Mouse (Mus musculus) hindbrain, embryonic 15.5 days (tissue): Measurements from ENCODE around the gene Fah. TPM values are rescaled to one million over a fixed set of nuclear protein-coding genes. Genes with fewer than 3 reads are reported as not detected.

Experiments used
- ATAC-seq: fragments of 200-750 bp; cut with Nextera tagmentation; 2 replicates; pipeline ENCODE4 v1.8.0; 2017; ENCODE audit warnings: low read depth, moderate number of reproducible peaks, moderate TSS enrichment; ENCODE audit not compliant: low FRiP score
- H3K27ac ChIP-seq: fragments of 300-500 bp; sonication (generic); replicated peaks from 2 replicates; pipeline ENCODE4 v1.5.1; 2015; ENCODE audit warnings: mild to moderate bottlenecking, inconsistent platforms
- H3K27me3 ChIP-seq: fragments of 300-500 bp; sonication (generic); 2 replicates; pipeline ENCODE4 v1.6.1; 2015; ENCODE audit warnings: control low read depth, inconsistent platforms
- H3K36me3 ChIP-seq: fragments of 300-500 bp; sonication (generic); 2 replicates; pipeline ENCODE4 v1.6.1; 2015; ENCODE audit warnings: control low read depth, inconsistent platforms
- H3K4me1 ChIP-seq: fragments of 300-500 bp; sonication (generic); replicated peaks from 2 replicates; pipeline ENCODE4 v1.6.1; 2015; ENCODE audit warnings: control low read depth, inconsistent platforms
- H3K4me2 ChIP-seq: fragments of 300-500 bp; sonication (generic); 2 replicates; pipeline ENCODE4 v1.6.1; 2015; ENCODE audit warnings: moderate library complexity, mild to moderate bottlenecking, inconsistent platforms
- H3K4me3 ChIP-seq: fragments of 300-500 bp; sonication (generic); 2 replicates; pipeline ENCODE4 v1.5.1; 2015; ENCODE audit warnings: mild to moderate bottlenecking, inconsistent platforms
- H3K9ac ChIP-seq: fragments of 300-500 bp; sonication (generic); 2 replicates; pipeline ENCODE4 v1.6.1; 2015; ENCODE audit warnings: inconsistent platforms
- H3K9me3 ChIP-seq: fragments of 300-500 bp; sonication (generic); 2 replicates; pipeline ENCODE4 v1.6.1; 2016; ENCODE audit warnings: control low read depth, inconsistent platforms
- WGBS: fragments of 180-500 bp; shearing (Covaris S2); methylation state at CpG from one replicate; pipeline ENCODE4 v1.1.7; 2015; 5-methylcytosine and 5-hydroxymethylcytosine counted together
- polyA plus RNA-seq: library from polyadenylated mRNA; unstranded; fragments of >200 nt; fragmentation: Nextera tagmentation; extraction: Ambion mirVana; gene quantifications from 2 replicates; pipeline ENCODE4 v1.2.1, GENCODE M21; 2015

The Fah gene
- polyA plus RNA-seq, 1 experiment from 2014 or later, result 13.6 TPM

DNA sequence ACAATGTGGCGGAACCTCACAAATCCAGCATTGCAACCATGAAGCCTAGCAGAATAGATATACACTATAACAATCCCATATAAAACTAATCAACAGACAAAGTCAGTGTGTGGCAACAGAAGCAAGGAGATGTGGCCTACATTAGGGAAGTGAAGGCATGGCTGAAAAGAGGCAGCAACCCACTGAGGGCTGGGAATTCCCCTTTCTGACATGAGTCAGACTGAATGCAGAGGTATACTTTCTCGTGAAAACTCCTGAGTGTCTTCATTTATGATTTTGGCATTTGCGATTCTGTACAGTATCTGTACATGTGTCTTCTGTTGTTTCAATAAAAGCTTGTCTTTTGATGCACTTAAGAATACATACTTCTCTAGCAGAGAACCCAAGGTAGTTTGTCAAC lies 15.2 kb downstream of the Fah start:
- no peak overlapping the region for H3K4me3 ChIP-seq
- H3K4me1 ChIP-seq, result peaks cover 3% of the 10 kb centered on the region; the same call in 1 of the 2 replicates
- ATAC-seq, result no peak
- no peak overlapping the region for H3K4me2 ChIP-seq
- H3K36me3 ChIP-seq, result no peaks in the 10 kb centered on the region
- H3K27ac ChIP-seq, result no peak overlapping the region
- no peak overlapping the region for H3K9ac ChIP-seq
- WGBS, result 95% methylated on average over 3 of the region's 3 CpGs
- H3K27me3 ChIP-seq, result no peaks in the 10 kb centered on the region
- no peaks in the 10 kb centered on the region for H3K9me3 ChIP-seq

DNA sequence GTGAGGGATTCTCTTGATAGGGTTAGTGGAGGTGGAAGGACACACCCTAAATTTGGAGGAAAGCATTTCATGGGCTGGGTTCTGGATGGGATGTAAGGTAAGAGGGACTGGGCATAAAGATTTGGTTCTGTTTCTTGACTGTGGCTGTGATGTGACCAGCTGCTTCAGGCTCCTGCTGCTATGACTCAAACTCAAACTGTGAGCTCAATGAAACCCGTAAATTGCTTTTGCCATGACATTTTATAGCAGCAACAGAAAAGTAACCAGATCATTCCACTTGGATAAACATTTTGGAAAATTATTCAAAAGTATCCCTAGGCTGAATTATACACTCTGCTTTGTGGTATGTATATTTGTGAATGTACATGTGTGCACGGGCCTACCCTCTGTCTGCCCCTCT lies 15.9 kb downstream of the Fah start:
- no peak for ATAC-seq
- Histone ChIP-seq H3K27ac (no peak overlapping the region), H3K9ac (no peak overlapping the region), H3K36me3 (no peaks in the 10 kb centered on the region), H3K4me1 (peaks cover 3% of the 10 kb centered on the region; the same call in 1 of the 2 replicates), H3K4me2 (no peak overlapping the region), H3K4me3 (no peak overlapping the region), H3K27me3 (no peaks in the 10 kb centered on the region), H3K9me3 (no peaks in the 10 kb centered on the region)
- WGBS, result 78% methylated on average over 2 of the region's 2 CpGs

DNA sequence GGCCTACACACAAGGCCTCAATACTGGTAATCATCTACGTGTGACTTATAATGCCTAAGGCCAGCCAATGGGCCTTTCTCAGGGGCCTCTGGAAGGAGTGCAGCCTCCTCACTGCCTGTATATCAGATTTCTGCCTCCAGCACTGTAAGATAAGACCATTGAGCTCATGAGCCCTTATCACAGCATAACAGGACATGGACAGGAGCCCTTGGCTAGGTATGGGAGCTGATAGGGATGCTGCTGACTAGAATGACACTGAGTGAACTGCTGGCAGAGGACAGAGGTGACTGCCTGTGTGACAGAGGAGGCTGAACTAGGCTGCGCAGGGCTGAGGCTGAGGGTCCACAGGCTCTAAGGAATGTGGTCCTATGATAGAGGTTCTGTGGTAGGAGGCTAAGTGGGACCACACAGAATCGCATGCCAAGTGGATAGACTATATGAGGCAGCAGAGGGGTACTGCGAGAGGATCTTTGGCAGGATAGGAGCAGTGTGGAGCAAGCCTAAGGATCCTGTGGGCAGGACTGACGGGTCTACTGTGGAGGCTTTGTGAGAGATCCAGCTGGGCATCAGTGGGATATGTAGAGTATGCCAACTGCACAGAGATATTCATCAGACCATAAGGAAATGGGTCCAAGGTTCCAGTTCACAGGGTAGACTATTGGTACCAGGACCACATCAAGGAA lies 19.3 kb downstream of the Fah start:
- Histone ChIP-seq H3K36me3 (no peaks in the 10 kb centered on the region), H3K9me3 (no peaks in the 10 kb centered on the region), H3K9ac (no peak overlapping the region), H3K4me3 (no peak overlapping the region), H3K4me2 (no peak overlapping the region), H3K27me3 (no peaks in the 10 kb centered on the region), H3K27ac (no peak overlapping the region), H3K4me1 (no peaks in the 10 kb centered on the region)
- no peak for ATAC-seq
- 86% methylated on average over 5 of the region's 5 CpGs for WGBS

DNA sequence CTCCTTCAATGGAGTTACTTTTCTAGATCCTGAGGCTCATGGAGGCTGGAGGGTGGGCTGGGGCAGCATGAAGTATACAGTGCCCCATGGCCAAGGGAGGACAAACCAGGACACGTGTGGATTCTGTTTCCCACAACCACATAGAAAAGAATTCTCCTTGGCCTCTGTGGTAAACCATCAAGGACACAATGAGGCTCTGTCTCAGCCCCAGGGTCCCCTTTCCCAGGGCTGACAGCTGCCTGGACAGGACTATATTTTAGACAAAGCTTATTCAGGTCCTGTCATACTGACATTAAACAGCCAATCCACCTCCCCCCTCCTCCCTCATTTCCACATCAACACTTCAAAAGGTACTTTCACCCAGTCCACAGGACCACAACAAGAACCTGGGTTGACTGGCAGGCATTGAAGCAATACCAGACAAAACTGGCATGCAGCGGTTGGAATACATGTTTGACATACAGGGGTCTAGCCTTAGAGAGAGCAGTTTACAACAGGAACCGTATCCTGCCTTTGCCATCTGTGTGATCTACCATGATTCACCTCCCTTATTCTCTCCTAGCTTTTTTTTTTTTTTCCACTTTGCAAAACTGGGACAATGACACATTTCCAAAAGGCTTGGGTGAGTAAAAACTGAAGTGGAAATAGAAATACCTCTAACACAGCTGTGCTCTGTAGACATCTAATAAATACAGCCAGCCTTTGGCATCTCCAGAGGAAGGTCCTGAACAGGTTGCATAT lies 20.0 kb downstream of the Fah start:
- ATAC-seq, result peak; percentile 46; the same call in 1 of the 2 replicates
- Histone ChIP-seq H3K4me1 (no peaks in the 10 kb centered on the region), H3K27me3 (no peaks in the 10 kb centered on the region), H3K9me3 (no peaks in the 10 kb centered on the region), H3K4me3 (no peak overlapping the region), H3K4me2 (no peak overlapping the region), H3K9ac (no peak overlapping the region), H3K36me3 (no peaks in the 10 kb centered on the region), H3K27ac (no peak overlapping the region)
- WGBS, result 47% methylated on average over 3 of the region's 3 CpGs

DNA sequence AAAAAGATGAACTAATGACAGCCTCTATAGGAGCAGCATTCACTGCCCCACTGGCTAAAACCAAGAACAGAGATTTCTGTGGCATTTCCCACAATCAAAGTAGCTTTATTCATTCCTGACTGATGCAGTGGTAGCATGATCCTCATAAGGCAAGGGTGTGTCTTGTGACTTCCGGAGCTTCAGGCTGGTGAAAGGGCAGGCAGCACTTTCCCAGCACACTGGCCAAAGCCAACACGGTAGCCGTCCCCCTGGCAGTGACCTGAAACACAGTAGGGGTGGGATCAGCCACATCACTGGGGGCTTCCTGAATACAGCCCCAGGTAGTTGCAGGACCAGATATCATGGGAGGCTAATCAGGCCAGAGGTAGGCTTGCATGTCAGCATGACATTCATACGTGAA lies 21.4 kb downstream of the Fah start:
- Histone ChIP-seq H3K9me3 (no peaks in the 10 kb centered on the region), H3K27me3 (no peaks in the 10 kb centered on the region), H3K4me3 (no peak overlapping the region), H3K36me3 (no peaks in the 10 kb centered on the region), H3K9ac (no peak overlapping the region), H3K27ac (no peak overlapping the region), H3K4me1 (no peaks in the 10 kb centered on the region), H3K4me2 (no peak overlapping the region)
- 94% methylated on average over 4 of the region's 4 CpGs for WGBS
- ATAC-seq, result no peak

DNA sequence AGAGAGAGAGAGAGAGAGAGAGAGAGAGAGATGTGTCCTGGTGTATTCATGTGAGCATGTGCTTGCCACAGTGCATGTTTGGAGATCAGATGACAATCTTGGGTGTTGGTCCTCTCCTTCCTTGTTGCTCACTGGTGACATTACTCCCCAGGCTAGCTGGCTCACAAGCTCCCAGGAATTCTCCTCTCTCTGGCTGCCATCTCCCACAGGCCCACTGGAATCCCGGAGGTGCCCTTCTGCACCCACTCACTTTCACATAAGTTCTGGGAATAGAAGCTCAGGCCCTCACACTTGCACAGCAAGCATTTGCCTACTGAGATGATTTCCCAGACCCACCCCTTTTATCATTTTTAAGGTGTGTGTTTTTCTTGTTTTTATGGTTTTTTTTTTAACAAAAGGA lies 26.8 kb downstream of the Fah start:
- WGBS, result 96% methylated on average over 1 of the region's 1 CpGs
- no peak for ATAC-seq
- Histone ChIP-seq H3K4me1 (no peaks in the 10 kb centered on the region), H3K27ac (no peak overlapping the region), H3K4me2 (no peak overlapping the region), H3K9me3 (no peaks in the 10 kb centered on the region), H3K4me3 (no peak overlapping the region), H3K9ac (no peak overlapping the region), H3K27me3 (no peaks in the 10 kb centered on the region), H3K36me3 (no peaks in the 10 kb centered on the region)

DNA sequence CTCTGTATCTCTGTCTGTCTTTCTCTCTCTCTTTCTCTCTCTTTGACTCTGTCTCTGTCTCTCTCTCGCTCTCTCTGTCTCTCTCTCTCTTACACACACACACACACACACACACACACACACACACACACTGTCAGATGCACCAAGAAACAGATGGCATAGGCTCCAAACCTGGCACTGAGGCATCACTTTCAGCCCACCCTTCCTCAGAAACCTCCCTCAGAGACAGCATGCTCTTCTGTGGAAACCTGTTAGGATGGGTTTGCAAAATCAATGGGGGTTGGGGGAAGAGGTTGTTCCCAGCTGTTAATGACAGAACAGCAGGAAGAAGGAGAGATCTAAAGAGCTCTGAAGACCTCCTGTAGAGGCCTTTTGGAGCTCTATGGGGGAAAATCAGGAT lies 27.7 kb downstream of the Fah start:
- H3K4me2 ChIP-seq, result no peak overlapping the region
- H3K36me3 ChIP-seq, result no peaks in the 10 kb centered on the region
- no peak for ATAC-seq
- no peaks in the 10 kb centered on the region for H3K9me3 ChIP-seq
- H3K4me1 ChIP-seq, result no peaks in the 10 kb centered on the region
- H3K27me3 ChIP-seq, result no peaks in the 10 kb centered on the region
- WGBS, result 78% methylated on average over 1 of the region's 1 CpGs
- no peak overlapping the region for H3K9ac ChIP-seq
- H3K27ac ChIP-seq, result no peak overlapping the region
- H3K4me3 ChIP-seq, result no peak overlapping the region

DNA sequence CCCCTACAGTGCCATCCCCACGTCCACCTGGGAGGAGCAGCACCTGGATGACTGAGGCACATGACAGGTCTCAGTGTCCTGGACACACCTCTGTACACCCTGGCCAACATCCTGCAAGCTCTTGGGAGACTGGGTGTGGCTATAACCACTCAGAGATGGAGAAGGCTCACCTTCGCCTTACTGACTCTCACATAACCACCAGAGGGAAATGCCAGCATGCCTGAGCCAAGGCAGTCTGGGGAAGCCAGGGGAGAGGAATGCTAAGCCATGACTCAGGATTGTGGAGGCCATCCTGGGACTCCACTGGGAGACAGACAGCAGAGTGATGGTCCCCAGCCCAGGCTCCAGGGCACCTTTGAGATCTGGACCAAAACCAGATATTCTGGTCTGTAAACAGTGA lies 29.5 kb downstream of the Fah start:
- H3K4me3 ChIP-seq, result no peak overlapping the region
- 70% methylated on average over 2 of the region's 2 CpGs for WGBS
- no peaks in the 10 kb centered on the region for H3K36me3 ChIP-seq
- H3K4me1 ChIP-seq, result no peaks in the 10 kb centered on the region
- H3K9ac ChIP-seq, result no peak overlapping the region
- no peak overlapping the region for H3K27ac ChIP-seq
- ATAC-seq, result no peak
- no peaks in the 10 kb centered on the region for H3K27me3 ChIP-seq
- H3K9me3 ChIP-seq, result no peaks in the 10 kb centered on the region
- no peak overlapping the region for H3K4me2 ChIP-seq

DNA sequence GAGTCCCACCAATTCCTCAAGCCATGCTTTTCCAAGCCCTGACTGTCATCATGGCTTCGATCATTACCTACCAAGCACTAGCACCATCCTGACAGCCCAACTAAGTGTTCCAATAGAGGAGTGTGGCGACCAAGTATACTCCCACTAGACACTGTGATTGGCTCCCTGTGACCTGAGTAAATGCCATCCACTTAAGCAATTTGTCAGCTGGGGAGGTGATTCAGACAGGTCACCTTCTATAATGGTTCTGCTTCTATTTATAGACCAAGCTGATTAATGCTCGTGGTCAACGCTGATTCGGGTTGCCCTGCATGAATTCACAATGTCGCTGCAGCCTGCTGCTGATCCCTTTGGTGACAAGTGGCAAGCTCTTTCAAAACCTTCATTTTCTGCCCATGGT lies 40.3 kb downstream of the Fah start:
- H3K27ac ChIP-seq, result no peak overlapping the region
- no peaks in the 10 kb centered on the region for H3K4me1 ChIP-seq
- no peaks in the 10 kb centered on the region for H3K27me3 ChIP-seq
- H3K4me2 ChIP-seq, result no peak overlapping the region
- no peak overlapping the region for H3K4me3 ChIP-seq
- no peaks in the 10 kb centered on the region for H3K36me3 ChIP-seq
- no peak overlapping the region for H3K9ac ChIP-seq
- 68% methylated on average over 6 of the region's 6 CpGs for WGBS
- ATAC-seq, result peak; percentile 48; the same call in 1 of the 2 replicates
- H3K9me3 ChIP-seq, result no peaks in the 10 kb centered on the region

DNA sequence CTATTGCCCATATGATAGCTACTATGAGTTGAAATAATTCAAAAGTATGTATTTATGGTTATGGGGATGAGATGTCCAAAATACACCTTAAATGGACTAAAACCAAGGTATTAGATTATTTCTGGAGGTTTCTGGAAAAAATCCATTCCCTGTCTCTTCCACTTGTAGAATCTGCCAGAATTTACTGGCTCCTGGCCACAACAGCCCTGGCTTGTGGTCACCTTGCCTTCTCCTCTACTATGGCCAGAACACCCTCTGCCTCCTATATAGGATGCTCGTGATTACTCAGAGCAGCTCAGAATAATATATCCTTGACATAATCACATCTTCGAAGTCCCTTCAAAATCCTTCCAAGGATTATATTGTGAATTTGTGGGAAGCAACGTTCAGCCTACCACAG lies 42.3 kb downstream of the Fah start:
- no peak overlapping the region for H3K9ac ChIP-seq
- no peak for ATAC-seq
- no peak overlapping the region for H3K4me3 ChIP-seq
- no peaks in the 10 kb centered on the region for H3K36me3 ChIP-seq
- H3K27me3 ChIP-seq, result no peaks in the 10 kb centered on the region
- no peak overlapping the region for H3K4me2 ChIP-seq
- WGBS, result 90% methylated on average over 3 of the region's 3 CpGs
- no peaks in the 10 kb centered on the region for H3K9me3 ChIP-seq
- H3K4me1 ChIP-seq, result no peaks in the 10 kb centered on the region
- H3K27ac ChIP-seq, result no peak overlapping the region

DNA sequence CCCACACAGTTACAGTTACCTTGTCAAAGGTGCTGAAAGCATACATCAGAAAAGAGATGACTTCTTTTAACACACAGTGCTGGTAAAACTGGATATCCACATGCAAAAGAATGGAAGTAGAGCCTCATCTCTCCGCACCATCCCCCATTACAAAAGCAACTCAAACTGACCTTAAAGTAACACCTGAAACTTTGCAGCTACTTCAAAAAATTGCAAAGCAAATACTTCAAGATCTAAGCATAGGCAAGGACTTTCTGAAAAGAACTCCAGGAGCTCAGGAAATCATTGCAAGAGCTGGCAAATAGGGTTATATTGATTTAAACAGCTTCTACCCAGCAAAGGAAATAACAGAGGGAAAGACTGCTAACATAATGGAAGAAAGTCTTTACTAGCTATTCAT lies 46.0 kb downstream of the Fah start:
- WGBS, result 96% methylated on average over 1 of the region's 1 CpGs
- no peaks in the 10 kb centered on the region for H3K9me3 ChIP-seq
- no peak for ATAC-seq
- H3K9ac ChIP-seq, result no peak overlapping the region
- no peak overlapping the region for H3K4me2 ChIP-seq
- no peaks in the 10 kb centered on the region for H3K27me3 ChIP-seq
- no peaks in the 10 kb centered on the region for H3K36me3 ChIP-seq
- H3K27ac ChIP-seq, result no peak overlapping the region
- H3K4me3 ChIP-seq, result no peak overlapping the region
- no peaks in the 10 kb centered on the region for H3K4me1 ChIP-seq

DNA sequence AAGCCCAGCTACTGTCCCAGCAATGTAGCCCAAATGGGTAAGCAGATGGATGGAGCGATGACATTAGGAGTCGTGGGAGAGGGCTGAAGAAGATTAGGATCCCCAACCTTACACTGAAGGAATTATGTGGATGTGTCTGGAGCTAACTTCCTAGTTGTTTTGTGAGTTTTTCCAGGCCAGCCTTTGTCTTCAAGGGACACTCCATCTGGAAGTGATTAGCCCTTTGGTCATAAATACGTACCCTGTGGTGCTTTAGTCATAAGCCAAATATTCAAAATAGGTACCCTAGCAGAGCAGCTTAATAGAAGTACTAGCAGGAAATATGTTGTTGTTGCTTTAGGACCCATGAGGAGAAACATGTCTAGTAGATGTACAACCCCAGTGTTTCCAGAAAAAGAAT lies 49.2 kb downstream of the Fah start:
- Histone ChIP-seq H3K9me3 (no peaks in the 10 kb centered on the region), H3K4me3 (no peak overlapping the region), H3K27ac (no peak overlapping the region), H3K4me1 (no peaks in the 10 kb centered on the region), H3K4me2 (no peak overlapping the region), H3K27me3 (no peaks in the 10 kb centered on the region), H3K9ac (no peak overlapping the region), H3K36me3 (no peaks in the 10 kb centered on the region)
- ATAC-seq, result no peak
- WGBS, result 82% methylated on average over 3 of the region's 3 CpGs

DNA sequence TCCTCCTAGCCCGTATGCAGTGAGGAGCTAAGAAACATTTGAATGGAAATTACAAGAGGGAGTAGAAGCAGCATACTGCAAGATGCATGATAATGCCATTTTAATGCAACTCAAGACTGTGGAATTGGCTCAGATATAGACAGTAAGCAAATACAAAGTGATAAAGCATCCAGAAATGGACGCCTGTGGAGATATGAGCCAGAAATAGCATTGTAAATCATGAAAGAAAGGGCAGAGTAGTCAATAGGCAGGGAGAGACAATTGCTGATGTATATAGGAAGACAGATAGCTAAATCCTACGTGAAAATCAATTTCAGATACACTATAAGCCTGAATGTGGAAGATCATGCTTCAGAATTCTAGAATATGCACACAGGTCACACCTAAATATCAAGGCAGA lies 51.2 kb downstream of the Fah start:
- WGBS, result 62% methylated on average over 3 of the region's 3 CpGs
- ATAC-seq, result no peak
- H3K4me2 ChIP-seq, result no peak overlapping the region
- no peak overlapping the region for H3K9ac ChIP-seq
- H3K27me3 ChIP-seq, result no peaks in the 10 kb centered on the region
- H3K4me3 ChIP-seq, result no peak overlapping the region
- H3K36me3 ChIP-seq, result no peaks in the 10 kb centered on the region
- H3K9me3 ChIP-seq, result no peaks in the 10 kb centered on the region
- no peaks in the 10 kb centered on the region for H3K4me1 ChIP-seq
- no peak overlapping the region for H3K27ac ChIP-seq
